Mouse (Mus musculus) gastrocnemius, adult 2 months (tissue): Measurements from ENCODE around the gene Dnttip1. TPM values are rescaled to one million over a fixed set of nuclear protein-coding genes. Genes with fewer than 3 reads are reported as not detected.

ENCODE experiments used
- DNase-seq: peaks from one replicate; pipeline ENCODE4 v3.0.0; 2022
- H3K27ac ChIP-seq: fragments of 200-600 bp; 2 replicates; pipeline ENCODE4 v1.8.1; 2022; ENCODE audit warnings: mild to moderate bottlenecking
- H3K4me3 ChIP-seq: fragments of 200-600 bp; 2 replicates; pipeline ENCODE4 v1.8.1; 2022; ENCODE audit warnings: mild to moderate bottlenecking, moderate library complexity
- CTCF ChIP-seq: fragments of 200-600 bp; IDR thresholded peaks from 2 replicates; pipeline ENCODE4 v1.8.1; 2022; ENCODE audit warnings: antibody characterized with exemption, mild to moderate bottlenecking, moderate library complexity
- intact Hi-C: fragments of 180-260 bp; cut with DNase I; formaldehyde crosslinking; loops from one replicate; pipeline ENCODE4 v1.15.1; 2025
- total RNA-seq, 2 experiments: library from RNA; stranded (reverse); gene quantifications; 2 replicates each; pipeline ENCODE4 v1.2.3; 2021

The Dnttip1 gene
- total RNA-seq, 2 experiments from 2014 or later: 18.5 to 19.4 TPM

DNA sequence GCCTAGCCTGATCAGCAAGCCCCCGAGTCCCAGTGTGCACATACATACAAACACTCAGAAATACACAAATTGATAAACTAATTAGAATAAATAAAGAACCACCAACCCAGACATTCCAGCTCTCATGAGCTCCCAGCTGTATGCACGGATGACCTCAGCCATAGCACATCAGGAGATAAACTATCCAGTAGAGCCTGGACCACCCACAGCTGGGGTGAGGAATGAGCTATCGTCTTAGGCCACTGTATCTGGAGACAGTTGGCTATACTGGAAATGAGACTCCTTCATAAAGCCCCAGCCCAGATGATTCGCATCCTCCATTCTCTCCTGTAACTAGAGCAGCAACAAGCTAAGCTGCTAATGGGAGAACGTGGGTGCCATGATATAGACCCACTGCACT is 10.9 kb upstream of the Dnttip1 start:
- intact Hi-C loops: no loop called here
- no peak for DNase-seq
- Histone ChIP-seq H3K4me3 (no peak overlapping the region), H3K27ac (no peak overlapping the region)
- TF ChIP-seq CTCF: no peak

DNA sequence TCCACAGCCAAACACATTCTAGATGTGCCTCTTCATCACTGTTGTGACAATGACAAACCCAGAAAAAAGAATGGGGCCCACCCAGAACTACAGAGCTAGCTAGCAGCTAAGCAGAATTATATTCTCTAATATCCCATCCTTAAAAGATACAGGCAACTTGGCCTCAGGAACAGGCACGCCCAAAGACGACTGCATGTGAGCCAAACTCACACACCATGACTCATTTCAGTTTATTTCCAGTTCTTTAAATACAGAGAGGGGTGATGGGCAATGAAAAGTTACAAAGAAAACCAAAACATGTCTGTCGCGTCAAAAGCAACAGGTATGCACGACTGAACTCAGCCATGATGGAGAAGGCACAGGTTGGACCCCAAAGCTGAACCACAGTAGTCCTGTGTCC is 10.3 kb upstream of the Dnttip1 start:
- DNase-seq: no peak
- intact Hi-C loops: no loop called here

DNA sequence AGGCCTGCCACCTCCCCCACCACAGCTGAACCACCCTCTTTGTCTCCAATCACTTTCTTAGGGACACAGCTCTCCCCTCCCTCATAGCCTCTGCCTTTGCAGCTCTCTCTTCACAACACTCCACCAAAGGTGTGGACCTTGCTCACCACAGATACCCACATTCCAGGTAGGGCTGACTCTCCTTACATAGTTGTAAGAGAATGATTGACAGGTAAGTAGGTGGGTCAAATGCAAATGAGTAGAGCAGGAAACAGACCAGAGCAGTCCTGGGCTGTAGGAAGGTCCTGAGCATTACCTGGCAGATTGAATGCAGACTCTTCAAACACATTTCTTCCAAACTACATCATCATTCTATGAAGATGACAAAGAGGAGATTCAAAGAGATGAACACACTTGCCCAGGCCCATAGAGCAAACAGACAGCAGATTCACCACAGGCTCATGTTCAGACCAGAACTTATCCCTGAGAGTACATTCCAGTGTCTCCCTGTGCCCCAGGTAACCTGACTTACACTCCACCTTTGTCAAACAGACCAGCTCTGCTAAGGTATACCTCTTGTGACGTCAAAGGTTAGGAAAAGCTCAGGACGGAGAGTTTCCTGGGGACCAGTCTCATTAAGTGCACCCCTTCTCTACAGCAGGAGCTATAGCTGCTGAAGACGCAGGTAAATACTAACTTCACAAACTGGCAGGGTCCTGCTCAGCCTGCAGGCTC is 8.2 kb upstream of the Dnttip1 start:
- no peak overlapping the region for H3K27ac ChIP-seq
- intact Hi-C loops: no loop called here
- TF ChIP-seq CTCF: no peak
- DNase-seq: no peak
- no peak overlapping the region for H3K4me3 ChIP-seq

More for the DNA sequence above, 10.3 kb upstream of the Dnttip1 start:
- Histone ChIP-seq H3K27ac (no peak overlapping the region), H3K4me3 (no peak overlapping the region)
- no peak for TF ChIP-seq CTCF

DNA sequence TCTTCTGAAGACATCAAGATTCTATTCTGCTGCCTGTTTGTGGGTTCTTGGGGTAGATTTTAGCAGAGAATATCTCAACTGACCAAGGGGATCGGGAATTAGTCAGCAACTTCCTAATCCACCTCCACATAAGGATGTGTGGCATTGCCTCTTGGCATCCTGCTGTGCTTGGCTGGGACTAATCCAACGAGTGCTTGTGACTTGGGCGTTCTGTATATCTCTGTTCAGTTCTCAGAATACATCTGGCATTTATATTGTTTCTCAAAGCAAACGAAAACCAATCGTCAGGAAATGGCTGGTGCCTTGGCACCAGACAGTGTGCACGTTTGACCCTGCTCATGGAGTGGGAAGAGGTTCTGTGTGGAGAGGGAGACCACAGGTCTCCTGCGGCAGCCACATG is 5.9 kb upstream of the Dnttip1 start:
- no peak for TF ChIP-seq CTCF
- DNase-seq: no peak
- no peak overlapping the region for H3K27ac ChIP-seq
- intact Hi-C loops: no loop called here
- H3K4me3 ChIP-seq: no peak overlapping the region

DNA sequence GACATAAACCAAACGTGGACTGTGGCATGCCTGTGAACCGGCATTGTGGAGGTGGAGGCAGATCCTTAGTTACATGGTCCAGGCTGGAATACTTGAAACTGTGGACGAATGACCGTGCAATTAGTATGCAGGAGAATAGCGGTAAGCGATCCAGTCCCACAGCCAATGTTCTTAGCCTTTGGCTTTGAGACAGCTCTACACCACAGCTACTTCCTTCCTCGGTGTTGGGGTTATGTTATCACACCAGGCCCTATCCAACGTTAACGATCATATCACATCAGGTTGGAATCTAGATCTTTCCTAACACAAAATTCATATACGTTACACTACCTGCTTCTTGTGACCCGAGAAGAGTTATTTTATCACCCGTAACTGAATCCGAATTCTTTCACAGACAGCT is 796 bp upstream of the Dnttip1 start:
- intact Hi-C loops: no loop called here
- peak overlapping the region; percentile 86 for H3K4me3 ChIP-seq
- DNase-seq: no peak
- H3K27ac ChIP-seq: peak overlapping the region; percentile 90; the same call in 1 of the 2 replicates
- no peak for TF ChIP-seq CTCF

DNA sequence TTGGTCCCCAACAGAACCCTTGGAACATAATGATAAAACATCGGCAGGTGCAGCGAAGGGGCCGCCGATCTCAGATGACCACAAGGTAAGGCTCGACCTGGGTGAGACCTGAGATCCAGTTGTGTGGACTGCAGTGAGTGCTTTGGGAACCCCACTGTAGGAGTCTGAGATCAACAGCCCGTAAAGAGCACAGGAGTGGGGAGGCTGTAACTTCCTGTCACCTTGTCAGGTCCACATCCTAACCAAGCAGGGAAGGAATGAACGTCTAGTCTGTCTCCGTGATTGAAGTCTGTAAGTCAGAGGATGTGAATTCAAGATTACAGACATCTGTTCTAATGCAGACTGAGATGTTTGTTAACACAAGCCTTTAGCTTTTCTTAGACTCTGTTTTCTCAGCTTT is 910 bp downstream of the Dnttip1 start:
- intact Hi-C loops: no loop called here
- no peak for TF ChIP-seq CTCF
- Histone ChIP-seq H3K4me3 (peak overlapping the region; percentile 86), H3K27ac (peak overlapping the region; percentile 90; the same call in 1 of the 2 replicates)
- DNase-seq: no peak

DNA sequence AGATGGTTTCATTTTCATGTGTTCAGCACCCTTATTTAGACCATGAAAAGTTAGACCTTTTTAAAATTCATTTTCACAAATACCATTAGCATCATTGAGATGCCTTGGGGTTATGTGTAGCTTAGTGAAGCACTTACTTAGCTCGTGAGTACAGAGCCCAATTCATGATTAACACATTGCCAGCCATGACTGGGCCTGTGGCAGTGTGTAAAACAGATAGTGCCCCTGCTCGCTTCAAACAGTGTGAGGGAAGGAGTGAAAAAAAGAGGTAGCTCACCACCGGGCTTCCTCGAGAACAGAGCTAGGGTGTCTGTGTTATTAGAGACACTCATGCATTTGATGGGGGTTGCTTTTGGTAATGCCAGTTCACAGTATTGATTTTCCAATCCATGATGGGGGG is 2.4 kb downstream of the Dnttip1 start:
- intact Hi-C loops: no loop called here
- no peak overlapping the region for H3K27ac ChIP-seq
- TF ChIP-seq CTCF: no peak
- H3K4me3 ChIP-seq: no peak overlapping the region
- DNase-seq: no peak

DNA sequence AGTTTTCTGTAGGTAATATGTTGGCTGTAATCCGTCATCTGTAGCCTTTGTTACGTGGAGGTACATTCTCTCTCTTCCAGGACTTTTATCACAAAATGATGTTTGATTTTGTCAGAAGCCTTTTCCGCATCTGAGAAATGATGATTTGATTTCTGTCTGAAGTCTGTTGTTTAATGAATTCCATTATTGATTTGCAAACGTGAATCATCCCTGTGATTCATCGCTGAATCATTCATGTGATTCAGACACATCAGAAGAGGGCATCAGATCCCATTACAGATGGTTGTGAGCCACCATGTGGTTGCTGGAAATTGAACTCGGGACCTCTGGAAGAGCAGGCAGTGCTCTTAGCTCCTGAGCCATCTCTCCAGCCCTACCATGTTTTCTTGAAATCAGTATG is 3.2 kb downstream of the Dnttip1 start:
- intact Hi-C loops: no loop called here
- TF ChIP-seq CTCF: no peak
- Histone ChIP-seq H3K27ac (no peak overlapping the region), H3K4me3 (no peak overlapping the region)
- no peak for DNase-seq

DNA sequence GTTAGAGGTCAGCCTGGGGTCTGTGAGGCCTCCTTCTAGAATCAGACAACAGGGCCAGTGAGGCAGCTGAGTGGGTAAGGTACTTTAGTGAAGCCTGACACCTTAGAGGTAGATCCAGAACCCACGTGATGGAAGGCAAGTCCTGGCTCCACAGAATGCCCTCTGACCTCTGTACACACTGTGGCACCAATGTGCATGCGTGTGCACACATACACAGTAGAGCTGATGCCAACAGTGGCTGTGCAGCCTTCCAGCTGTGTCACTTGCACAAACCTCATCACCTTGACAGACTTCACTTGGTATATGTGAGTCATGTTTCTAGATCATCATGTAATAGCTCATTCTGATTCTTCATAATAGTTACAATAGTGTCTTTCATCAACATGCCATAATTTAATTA is 6.7 kb downstream of the Dnttip1 start:
- intact Hi-C loops: loop anchor here (5.0 kb wide), 1 partner anchor 45 kb away; no protein-coding TSS in a partner anchor
- no peak overlapping the region for H3K4me3 ChIP-seq

DNA sequence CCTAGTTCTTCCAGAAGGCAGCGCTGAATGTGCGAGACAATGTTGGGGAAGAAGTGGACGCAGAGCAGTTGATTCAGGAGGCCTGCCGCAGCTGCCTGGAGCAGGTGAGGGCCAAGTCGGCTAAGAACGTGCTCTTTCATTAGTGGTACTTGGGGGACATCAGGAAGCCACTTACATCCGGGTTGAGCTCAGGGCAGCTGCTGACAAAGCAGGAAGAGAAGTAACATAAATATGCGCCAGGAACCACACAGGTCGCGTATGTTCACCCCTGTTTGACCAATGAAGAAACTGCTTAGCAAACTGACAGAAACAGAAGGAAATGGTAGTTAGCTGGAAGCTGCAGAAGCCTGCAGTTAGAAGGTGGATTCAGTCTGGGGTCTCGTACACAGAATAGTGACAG is 8.3 kb downstream of the Dnttip1 start:
- DNase-seq: peak; percentile 23
- H3K27ac ChIP-seq: peak overlapping the region; percentile 90
- intact Hi-C loops: loop anchor here (5.0 kb wide), 1 partner anchor 43 kb away; no protein-coding TSS in a partner anchor
- TF ChIP-seq CTCF: no peak
- no peak overlapping the region for H3K4me3 ChIP-seq

More for the DNA sequence above, 6.7 kb downstream of the Dnttip1 start:
- no peak overlapping the region for H3K27ac ChIP-seq
- DNase-seq: peak; percentile 6
- no peak for TF ChIP-seq CTCF

DNA sequence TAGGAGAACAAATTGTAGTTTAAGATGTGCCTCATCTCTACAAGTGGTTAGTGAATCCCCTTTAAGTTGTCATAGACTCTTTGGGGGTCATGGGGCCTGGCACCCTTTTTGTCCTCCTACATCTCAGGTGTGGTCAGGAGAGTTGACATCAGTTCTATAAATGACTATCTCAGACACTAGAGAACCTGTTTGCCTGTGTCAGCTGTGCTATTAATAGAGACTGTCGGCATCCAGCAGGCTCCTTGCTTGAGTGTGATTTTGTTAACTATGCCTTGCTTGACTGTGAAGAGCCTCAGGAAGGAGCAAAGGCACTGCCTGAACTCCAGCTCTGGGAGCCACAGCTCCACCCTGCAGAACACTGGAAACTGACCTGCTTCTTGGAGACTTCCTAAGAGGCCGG is 9.0 kb downstream of the Dnttip1 start:
- DNase-seq: peak; percentile 63
- no peak for TF ChIP-seq CTCF
- intact Hi-C loops: loop anchor here (5.0 kb wide), 1 partner anchor 43 kb away; no protein-coding TSS in a partner anchor
- Histone ChIP-seq H3K4me3 (peak overlapping the region; percentile 30), H3K27ac (peak overlapping the region; percentile 90)

DNA sequence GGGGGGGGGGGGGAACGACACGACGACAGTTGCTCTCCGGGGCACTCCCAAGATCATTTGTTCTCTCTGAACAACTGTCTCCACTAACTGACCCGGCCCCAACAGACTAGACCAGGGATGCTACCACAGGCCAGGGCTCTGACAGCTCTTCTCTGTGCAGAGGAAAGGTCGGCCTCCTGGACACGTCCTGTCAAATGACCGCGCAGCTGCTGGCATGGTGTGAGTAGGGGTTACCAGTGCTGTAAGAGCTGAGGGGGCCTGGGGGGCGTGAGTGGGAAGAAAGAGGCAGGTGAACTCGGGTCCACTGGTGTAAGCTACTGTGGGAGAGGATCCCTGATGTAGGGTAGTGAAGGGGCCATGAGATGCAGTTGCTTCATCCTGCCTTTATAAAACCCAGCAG is 12.1 kb downstream of the Dnttip1 start:
- Histone ChIP-seq H3K27ac (no peak overlapping the region), H3K4me3 (no peak overlapping the region)
- intact Hi-C loops: no loop called here
- DNase-seq: peak; percentile 17
- no peak for TF ChIP-seq CTCF

DNA sequence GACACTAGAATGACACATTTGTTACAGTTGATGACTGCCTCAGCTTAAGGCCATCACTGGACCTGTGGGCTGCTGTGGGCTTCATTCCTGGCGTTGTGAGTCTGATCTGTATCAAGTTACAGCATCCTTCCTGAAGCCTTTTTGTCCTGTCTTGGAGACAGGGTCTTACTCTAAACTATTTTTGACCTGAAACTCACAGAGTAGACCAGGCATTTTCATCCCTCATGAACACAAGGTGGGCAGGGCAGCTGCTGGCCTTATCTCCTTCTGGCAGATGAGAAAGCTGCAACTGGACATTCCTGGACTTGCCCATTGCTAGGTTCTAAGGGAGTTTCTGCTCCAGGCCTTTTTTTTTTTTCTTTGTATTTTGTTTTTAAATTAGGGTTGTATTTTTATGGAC is 12.9 kb downstream of the Dnttip1 start:
- no peak for DNase-seq
- no peak for TF ChIP-seq CTCF
- H3K27ac ChIP-seq: no peak overlapping the region

More for the DNA sequence above, 12.9 kb downstream of the Dnttip1 start:
- no peak overlapping the region for H3K4me3 ChIP-seq
- intact Hi-C loops: no loop called here
